Mouse (Mus musculus): ENCODE measurements around the gene Blmh.

The Blmh gene

GRCm38 (mm10) chr11:76998705-76999226 is 74.2 kb downstream of the Blmh start:
- DNase-seq (ENCODE audit: low read depth): no peak

DNA sequence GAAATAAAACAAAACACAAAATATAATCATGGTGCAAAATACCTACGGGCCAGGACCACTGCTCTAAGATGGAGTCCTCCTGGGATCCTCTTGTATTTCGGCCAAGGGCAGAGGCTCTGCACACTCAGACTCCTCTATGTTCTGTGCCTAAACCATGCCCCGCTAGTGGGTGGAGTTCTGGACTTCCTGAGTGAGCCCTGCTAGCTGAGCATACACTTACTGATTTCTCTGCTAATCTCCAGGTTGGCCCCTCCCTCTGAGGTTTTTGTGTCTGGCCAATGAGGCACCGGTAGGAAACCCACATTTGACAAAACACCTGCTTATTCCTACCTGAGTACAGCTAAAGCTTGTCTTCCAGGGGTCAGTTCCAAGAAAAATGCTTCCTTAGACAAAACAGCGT is 76.1 kb downstream of the Blmh start:
- no peak for DNase-seq (ENCODE audit: low read depth)

DNA sequence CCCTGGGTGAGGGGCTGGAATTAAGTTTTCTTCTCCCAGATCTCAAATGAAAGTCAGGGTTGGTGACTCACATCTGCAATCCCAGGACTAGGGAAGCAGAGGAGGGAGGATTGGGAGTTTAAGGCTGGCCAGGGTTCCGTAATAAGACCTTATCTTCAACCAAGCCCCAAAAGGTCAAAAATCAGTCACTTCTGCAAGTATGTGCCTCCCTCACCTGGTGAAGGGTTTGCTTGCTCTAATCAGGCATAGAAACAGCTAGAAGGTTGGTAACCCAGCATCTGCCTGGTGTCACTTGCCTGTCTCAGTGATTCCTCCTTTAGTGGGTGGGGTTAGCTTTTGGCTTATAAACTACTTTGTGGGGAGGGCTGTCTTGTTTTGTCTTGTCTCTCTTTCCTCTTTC is 77.8 kb downstream of the Blmh start:
- no peak for DNase-seq (ENCODE audit: low read depth)

DNA sequence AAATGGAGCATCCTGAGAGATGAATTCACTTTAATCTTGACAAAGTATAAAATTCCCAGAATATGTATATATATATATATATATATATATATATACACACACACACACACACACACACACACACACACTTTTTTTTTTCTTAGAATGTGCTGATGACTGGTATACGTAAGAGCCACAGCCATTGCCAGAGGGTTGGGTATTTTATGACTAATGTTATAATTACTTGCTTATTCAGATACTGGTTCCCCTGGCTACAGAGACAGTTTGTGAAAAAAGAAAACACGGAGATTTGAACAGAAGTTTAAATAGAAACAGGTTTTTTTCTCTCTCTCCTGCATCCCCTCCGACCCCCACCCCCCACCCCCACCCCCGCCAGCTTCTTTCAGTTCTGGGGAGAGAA is 81.3 kb downstream of the Blmh start:
- no peak for DNase-seq (ENCODE audit: low read depth)

DNA sequence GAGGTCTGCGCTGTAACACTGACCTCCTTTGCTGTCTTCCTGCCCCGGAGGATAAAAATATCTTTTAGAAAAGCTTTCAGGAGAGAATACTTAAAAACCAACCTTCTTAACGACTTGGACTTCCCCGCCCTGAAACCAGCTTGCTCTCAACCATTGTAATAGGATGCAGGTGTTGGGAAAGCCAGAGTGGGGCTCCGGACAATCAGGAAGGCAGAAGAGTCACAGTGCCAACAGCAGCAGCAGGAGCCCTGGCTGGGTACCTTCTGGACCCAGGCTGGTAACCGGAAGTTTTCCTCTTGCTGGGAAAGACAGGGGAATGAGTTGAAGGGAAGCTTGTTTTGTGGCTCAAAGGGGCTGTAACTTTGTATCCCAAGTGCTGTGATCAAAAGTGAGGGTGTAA is 82.0 kb downstream of the Blmh start:
- DNase-seq (ENCODE audit: low read depth): no peak

GRCm38 (mm10) chr11:77009069-77010025 is 84.7 kb downstream of the Blmh start:
- DNase-seq (ENCODE audit: low read depth): no peak

GRCm38 (mm10) chr11:77010762-77011475 is 86.3 kb downstream of the Blmh start:
- DNase-seq (ENCODE audit: low read depth): no peak

GRCm38 (mm10) chr11:77018046-77018445 is 93.4 kb downstream of the Blmh start:
- no peak for DNase-seq (ENCODE audit: low read depth)

GRCm38 (mm10) chr11:77019539-77019938 is 94.9 kb downstream of the Blmh start:
- no peak for DNase-seq (ENCODE audit: low read depth)

- no peak for DNase-seq (ENCODE audit: low read depth)
These were observed 97.3 kb downstream of the Blmh start for GRCm38 (mm10) chr11:77021749-77022396.

DNA sequence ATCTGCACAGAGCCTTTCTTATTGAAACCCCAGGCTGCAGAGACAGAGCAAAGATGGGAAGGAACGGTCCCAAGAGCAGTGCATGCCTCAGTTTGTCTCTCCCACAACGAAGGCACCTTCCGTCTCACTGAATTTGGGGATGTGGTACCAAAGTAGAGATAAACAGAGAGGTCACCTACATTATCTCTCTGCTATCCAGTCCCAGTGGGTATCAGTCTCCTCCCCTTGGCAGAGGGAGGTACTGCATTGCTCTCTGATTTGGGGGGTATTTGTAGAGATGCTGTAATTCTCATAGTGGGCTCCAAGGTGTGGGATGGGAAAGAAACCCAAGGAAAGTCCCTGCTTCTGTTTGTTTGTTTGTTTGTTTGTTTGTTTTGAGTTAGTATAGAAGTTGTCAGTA is 102.0 kb downstream of the Blmh start:
- no peak for DNase-seq (ENCODE audit: low read depth)

DNA sequence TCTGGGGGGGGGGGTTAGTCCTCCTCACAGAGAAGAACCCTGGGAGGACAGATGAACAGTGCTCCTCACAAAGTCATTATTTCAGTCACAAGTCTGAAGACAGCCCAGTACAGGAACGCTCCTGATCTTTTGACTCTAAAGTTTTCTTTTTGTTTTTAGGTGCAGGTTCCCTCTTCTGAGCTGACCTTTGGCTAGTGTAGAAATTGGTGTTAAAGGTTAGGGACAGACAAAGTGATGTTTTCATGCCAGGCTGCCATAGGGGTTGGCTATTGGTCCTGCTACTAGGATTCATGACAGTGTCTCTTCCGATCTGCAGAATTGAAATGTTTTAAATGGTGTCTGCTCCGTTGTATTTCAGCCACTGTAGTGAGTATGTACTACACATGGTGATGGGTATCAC is 103.5 kb downstream of the Blmh start:
- DNase-seq (ENCODE audit: low read depth): no peak

DNA sequence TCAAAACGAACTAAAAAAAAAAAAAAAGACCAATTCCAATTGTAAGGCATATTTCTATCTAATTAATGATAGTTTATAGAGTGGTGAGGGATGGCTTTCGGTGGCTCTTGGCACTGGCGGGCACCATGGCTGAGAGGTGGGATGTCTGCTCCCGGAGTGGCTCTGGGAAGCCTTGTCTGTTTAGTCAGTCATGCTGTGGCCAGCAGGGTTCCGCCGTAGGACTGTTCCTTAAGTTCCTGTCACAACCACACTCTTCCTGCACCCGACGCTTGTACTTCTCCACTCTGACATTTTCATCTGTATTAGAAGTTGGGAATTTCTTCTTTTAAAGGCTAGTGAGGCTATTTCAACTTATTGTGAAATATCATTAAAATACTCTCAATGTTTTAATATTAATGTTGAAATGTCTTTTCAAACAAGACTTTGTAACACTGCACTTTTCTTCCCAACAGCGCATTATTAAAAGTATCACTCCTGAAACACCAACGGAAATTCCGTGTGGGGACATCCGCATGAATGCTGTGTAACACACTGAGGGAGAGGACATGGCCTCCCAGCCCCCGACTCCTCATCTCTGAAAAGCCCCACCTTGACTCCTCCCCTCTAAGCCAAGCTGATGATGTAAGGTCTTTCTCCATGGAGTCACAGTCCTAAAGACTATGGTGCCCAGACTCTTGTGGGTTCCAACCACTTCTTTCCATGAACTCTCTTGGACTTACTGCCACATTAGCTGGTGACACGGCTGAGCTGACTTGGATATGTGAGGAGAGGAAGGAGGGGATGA is 106.7 kb downstream of the Blmh start:
- no peak for DNase-seq (ENCODE audit: low read depth)
